ENCODE assay signal across 23 mouse cellular contexts in genomic region chr8:10878371-10878770, GRCm38 (mm10).
DNase-seq lines count a peak whose midpoint lies in the region; ATAC-seq and TF ChIP-seq lines count a peak whose summit lies in the region.
"Had no signal": no experiment of that assay in that cellular context is flagged by ENCODE, and none has a peak within 500 bp of the region (broad histone marks: within the 10 kb centered on the region; RNA-seq: fewer than 3 reads in every experiment).

No protein-coding gene starts in this region.

- no peak for TF ChIP-seq CTCF in liver, adult 2 months (IDR thresholded peaks at IDR 0.05; ENCODE audit: low read depth, low read length)
- no peak for TF ChIP-seq CTCF in Patski (IDR thresholded peaks at IDR 0.05)
- TF ChIP-seq CTCF in stomach, postnatal 0 days (IDR thresholded peaks at IDR 0.05; ENCODE audit: low read depth): no peak

- peak overlapping the region; percentile 84 for H3K27ac ChIP-seq in liver, adult 2 months (replicated peaks; ENCODE audit: insufficient read depth, low read depth, low read length)
- H3K27ac ChIP-seq in liver, embryonic 12.5 days: no peak overlapping the region
- no peak overlapping the region for H3K27ac ChIP-seq in stomach, postnatal 0 days (replicated peaks)
- no peak overlapping the region for H3K27ac ChIP-seq in forebrain, embryonic 11.5 days (ENCODE audit: low read depth, low read length)
- H3K27ac ChIP-seq: embryonic facial prominence, embryonic 13.5 days; gastrocnemius, adult 2 months; hindbrain, embryonic 12.5 days had no signal

- 63% methylated on average over 4 of the region's 4 CpGs for WGBS in liver, adult 2 months
- WGBS in liver, embryonic 12.5 days (ENCODE audit: insufficient replicate concordance): 73% methylated on average over 4 of the region's 4 CpGs
- 89% methylated on average over 4 of the region's 4 CpGs for WGBS in stomach, postnatal 0 days
- WGBS in forebrain, embryonic 11.5 days: 94% methylated on average over 4 of the region's 4 CpGs

- H3K4me2 ChIP-seq in liver, embryonic 12.5 days: no peak overlapping the region
- H3K4me2 ChIP-seq in stomach, postnatal 0 days (replicated peaks; ENCODE audit: low read depth): no peak overlapping the region
- no peak overlapping the region for H3K4me2 ChIP-seq in forebrain, embryonic 11.5 days (ENCODE audit: low read depth, low read length, severe bottlenecking)
- H3K4me2 ChIP-seq: embryonic facial prominence, embryonic 13.5 days; hindbrain, embryonic 12.5 days had no signal

- H3K9me3 ChIP-seq in liver, embryonic 12.5 days (replicated peaks): no peaks in the 10 kb centered on the region
- H3K9me3 ChIP-seq in stomach, postnatal 0 days (ENCODE audit: control insufficient read depth, low read length): no peaks in the 10 kb centered on the region
- no peaks in the 10 kb centered on the region for H3K9me3 ChIP-seq in forebrain, embryonic 11.5 days (ENCODE audit: control insufficient read depth, low read length)
- H3K9me3 ChIP-seq: embryonic facial prominence, embryonic 13.5 days; G1E; hindbrain, embryonic 12.5 days had no signal

- in situ Hi-C loops in Patski (cut with MboI; ENCODE audit: low pct_unique_long_range_greater_than_20kb): no loop called here

- H3K36me3 ChIP-seq in liver, adult 2 months (ENCODE audit: control insufficient read depth, insufficient read depth, low read length): no peaks in the 10 kb centered on the region
- no peaks in the 10 kb centered on the region for H3K36me3 ChIP-seq in liver, embryonic 12.5 days
- no peaks in the 10 kb centered on the region for H3K36me3 ChIP-seq in stomach, postnatal 0 days (ENCODE audit: control insufficient read depth, insufficient read depth, low read length)
- H3K36me3 ChIP-seq in forebrain, embryonic 11.5 days (ENCODE audit: control insufficient read depth, insufficient read depth, low read length): no peaks in the 10 kb centered on the region
- H3K36me3 ChIP-seq: embryonic facial prominence, embryonic 13.5 days; G1E; hindbrain, embryonic 12.5 days had no signal

- H3K4me3 ChIP-seq in liver, adult 2 months (ENCODE audit: insufficient read depth, low read depth, low read length): no peak overlapping the region
- no peak overlapping the region for H3K4me3 ChIP-seq in liver, embryonic 12.5 days
- H3K4me3 ChIP-seq in stomach, postnatal 0 days (ENCODE audit: low read depth, low read length): no peak overlapping the region
- no peak overlapping the region for H3K4me3 ChIP-seq in forebrain, embryonic 11.5 days (ENCODE audit: low read depth, low read length)
- H3K4me3 ChIP-seq: embryonic facial prominence, embryonic 13.5 days; gastrocnemius, adult 2 months; hindbrain, embryonic 12.5 days had no signal

- no peaks in the 10 kb centered on the region for H3K27me3 ChIP-seq in liver, adult 2 months (ENCODE audit: control insufficient read depth, insufficient read depth, low read length)
- peaks cover 39% of the 10 kb centered on the region for H3K27me3 ChIP-seq in liver, embryonic 12.5 days (replicated peaks)
- H3K27me3 ChIP-seq in Patski: no peaks in the 10 kb centered on the region
- no peaks in the 10 kb centered on the region for H3K27me3 ChIP-seq in stomach, postnatal 0 days (ENCODE audit: control insufficient read depth, insufficient read depth, low read length)
- H3K27me3 ChIP-seq in forebrain, embryonic 11.5 days (ENCODE audit: control insufficient read depth, insufficient read depth, low read length): no peaks in the 10 kb centered on the region

- DNase-seq in liver, adult 2 months (ENCODE audit: extremely low read depth, low read depth, low spot score): no peak
- peak; percentile 38 for DNase-seq in 416B (ENCODE audit: low read depth)
- DNase-seq in Patski (ENCODE audit: low read depth, low spot score): peak; percentile 87
- no peak for DNase-seq in stomach, postnatal 0 days (ENCODE audit: low spot score)
- no peak for DNase-seq in forebrain, embryonic 11.5 days (ENCODE audit: low spot score)
- DNase-seq in urinary bladder, postnatal 36 days (ENCODE audit: low spot score in 2 of 2): no peak
- DNase-seq: adrenal gland, adult 2 months; adrenal gland, postnatal 25 days; cerebellum, adult 18-20 months; cerebellum, postnatal 10 days; gastrocnemius, adult 2 months; gastrocnemius, postnatal 36 days; heart, adult 11 months; heart, postnatal 10 days; heart, postnatal 4 days had no signal

- POLR2A ChIA-PET in Patski (lab: Charles Lee): interaction anchor here (0.6 to 0.9 kb wide), 2 partner anchors 41 to 74 kb away, joined by 3 to 5 read pairs; no protein-coding TSS in a partner anchor

- no peak for ATAC-seq in liver, embryonic 12.5 days
- ATAC-seq in Patski: peak; percentile 96
- 0 out of 2 replicates have a peak, but pooled peaks have one; percentile 19 for ATAC-seq in stomach, postnatal 0 days (ENCODE audit: low FRiP score, low TSS enrichment)
- no peak for ATAC-seq in forebrain, embryonic 11.5 days (replicated peaks; ENCODE audit: low FRiP score)
- ATAC-seq: CD4-positive, CD25-positive, alpha-beta regulatory T cell, adult 4 months; forebrain, embryonic 14.5 days; hindbrain, embryonic 16.5 days; inflammation-experienced regulatory T-cells, adult 6 months had no signal

- CTCF ChIA-PET in Patski (lab: Charles Lee): interaction anchor here (0.9 to 2.0 kb wide), 4 partner anchors 13 to 305 kb away, joined by 3 to 4 read pairs (median 3); no protein-coding TSS in a partner anchor

- peaks cover 29% of the 10 kb centered on the region for H3K4me1 ChIP-seq in liver, adult 2 months (ENCODE audit: control insufficient read depth, insufficient read depth, low read length)
- H3K4me1 ChIP-seq in liver, embryonic 12.5 days: no peaks in the 10 kb centered on the region
- no peaks in the 10 kb centered on the region; the same call in 1 of the 2 replicates for H3K4me1 ChIP-seq in stomach, postnatal 0 days (replicated peaks; ENCODE audit: control insufficient read depth, insufficient read depth)
- H3K4me1 ChIP-seq in forebrain, embryonic 11.5 days (replicated peaks; ENCODE audit: control insufficient read depth, insufficient read depth, low read length): no peaks in the 10 kb centered on the region

- TF ChIP-seq POLR2A in liver, adult 2 months (IDR thresholded peaks at IDR 0.05; ENCODE audit: extremely low read depth, insufficient read depth, low read length): no peak

- H3K9ac ChIP-seq in liver, adult 2 months (ENCODE audit: low read depth, low read length): peak overlapping the region; percentile 13
- H3K9ac ChIP-seq in liver, embryonic 12.5 days: no peak overlapping the region
- H3K9ac ChIP-seq in stomach, postnatal 0 days (ENCODE audit: low read length): no peak overlapping the region
- no peak overlapping the region for H3K9ac ChIP-seq in forebrain, embryonic 11.5 days (ENCODE audit: low read length)
- H3K9ac ChIP-seq: embryonic facial prominence, embryonic 13.5 days; hindbrain, embryonic 12.5 days had no signal

- H3K79me2 ChIP-seq in liver, adult 2 months (ENCODE audit: control insufficient read depth, insufficient read depth, low read length): no peaks in the 10 kb centered on the region

- TF ChIP-seq EP300 in stomach, postnatal 0 days (optimal IDR thresholded peaks at IDR 0.05): no peak

Comparison
In these comparisons a context has a peak if more than half of its experiments do, and no peak if none do; other contexts are left out.
1. DNase-seq: peak in 416B (single experiment) and Patski (single experiment); none in liver, adult 2 months (single experiment), stomach, postnatal 0 days (single experiment), forebrain, embryonic 11.5 days (single experiment) and urinary bladder, postnatal 36 days (0 of 2).
2. ATAC-seq: peak in Patski (single experiment) and stomach, postnatal 0 days (single experiment); none in liver, embryonic 12.5 days (single experiment) and forebrain, embryonic 11.5 days (single experiment).